Mouse (Mus musculus): ENCODE results near the gene Ucn2.

Gene Ucn2

DNA sequence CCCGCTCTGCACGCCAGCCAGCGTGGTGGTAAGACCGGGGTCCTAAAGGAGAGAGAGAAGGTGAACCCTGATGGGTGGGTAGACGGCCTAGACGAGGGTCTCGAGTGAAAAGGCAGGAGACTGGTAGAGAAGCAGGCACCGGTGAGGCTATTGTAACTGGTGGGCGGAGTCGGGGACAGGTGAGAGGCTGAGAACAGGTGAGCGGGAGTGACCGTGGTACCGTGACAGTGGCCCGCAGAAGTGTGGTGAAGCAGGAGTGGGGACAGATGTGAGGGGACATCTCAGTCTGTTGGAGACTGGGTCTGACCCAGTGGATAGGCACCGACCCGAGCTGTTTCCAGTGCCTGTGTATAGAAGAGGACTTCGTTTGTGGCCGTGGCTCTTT is 6.3 kb downstream of the Ucn2 start:
- DNase-seq (ENCODE audit: low read depth, low spot score) = no peak

DNA sequence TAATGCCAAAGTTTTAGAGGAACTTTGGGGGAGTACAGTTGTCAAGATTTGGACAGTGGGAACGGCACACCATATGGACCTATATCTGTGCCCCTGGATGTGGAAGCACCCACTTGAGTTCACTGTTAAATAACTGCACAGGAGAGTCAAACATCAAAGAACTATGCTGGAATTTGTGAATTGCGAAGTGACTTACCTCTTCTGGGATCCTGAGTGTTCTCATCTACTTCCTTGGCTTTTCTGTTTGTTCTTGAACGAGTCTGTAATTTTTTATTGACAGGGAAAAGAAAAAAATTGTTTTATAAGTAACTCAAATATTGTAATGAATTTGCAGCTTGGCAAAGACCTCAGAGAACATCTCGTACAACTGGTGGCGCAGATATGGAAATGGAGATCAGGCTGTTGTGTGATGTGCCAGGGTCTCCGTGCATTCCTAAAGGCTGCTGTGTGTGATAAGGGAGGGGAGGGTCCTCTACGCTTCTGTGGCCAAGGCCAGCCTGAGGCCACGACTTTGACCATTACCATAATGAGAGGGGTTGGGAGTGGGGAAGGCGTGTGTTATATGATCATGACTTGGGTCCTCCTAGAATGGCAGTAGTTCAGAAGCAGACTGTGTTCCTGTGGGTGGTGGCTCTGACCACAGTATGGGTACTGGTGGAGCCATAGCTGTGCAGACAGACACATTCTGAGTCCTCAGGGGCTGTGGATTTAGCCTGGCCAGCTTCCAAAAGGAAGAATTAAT is 7.0 kb downstream of the Ucn2 start:
- DNase-seq (ENCODE audit: low read depth, low spot score) = no peak

DNA sequence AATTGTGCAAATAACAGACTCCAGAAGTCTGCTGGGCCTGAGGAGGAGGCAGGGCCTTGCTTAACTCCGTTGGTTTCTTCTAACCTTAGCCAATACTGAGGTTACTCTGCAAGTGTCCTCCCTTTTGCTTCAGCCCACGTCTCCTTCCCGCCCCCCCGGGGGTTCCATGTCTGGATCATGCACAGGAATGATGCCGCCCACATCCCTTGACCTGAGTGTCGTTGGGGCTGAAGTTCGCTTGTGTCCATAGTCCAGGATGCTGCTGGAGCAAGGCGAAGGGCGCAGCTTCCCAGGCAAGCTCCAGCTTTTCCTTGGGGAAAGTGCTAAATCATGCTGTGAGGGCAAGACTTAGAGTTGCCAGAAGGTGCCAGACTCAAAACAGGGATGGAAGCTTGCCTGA is 10.6 kb downstream of the Ucn2 start:
- no peak for DNase-seq (ENCODE audit: low read depth, low spot score)

DNA sequence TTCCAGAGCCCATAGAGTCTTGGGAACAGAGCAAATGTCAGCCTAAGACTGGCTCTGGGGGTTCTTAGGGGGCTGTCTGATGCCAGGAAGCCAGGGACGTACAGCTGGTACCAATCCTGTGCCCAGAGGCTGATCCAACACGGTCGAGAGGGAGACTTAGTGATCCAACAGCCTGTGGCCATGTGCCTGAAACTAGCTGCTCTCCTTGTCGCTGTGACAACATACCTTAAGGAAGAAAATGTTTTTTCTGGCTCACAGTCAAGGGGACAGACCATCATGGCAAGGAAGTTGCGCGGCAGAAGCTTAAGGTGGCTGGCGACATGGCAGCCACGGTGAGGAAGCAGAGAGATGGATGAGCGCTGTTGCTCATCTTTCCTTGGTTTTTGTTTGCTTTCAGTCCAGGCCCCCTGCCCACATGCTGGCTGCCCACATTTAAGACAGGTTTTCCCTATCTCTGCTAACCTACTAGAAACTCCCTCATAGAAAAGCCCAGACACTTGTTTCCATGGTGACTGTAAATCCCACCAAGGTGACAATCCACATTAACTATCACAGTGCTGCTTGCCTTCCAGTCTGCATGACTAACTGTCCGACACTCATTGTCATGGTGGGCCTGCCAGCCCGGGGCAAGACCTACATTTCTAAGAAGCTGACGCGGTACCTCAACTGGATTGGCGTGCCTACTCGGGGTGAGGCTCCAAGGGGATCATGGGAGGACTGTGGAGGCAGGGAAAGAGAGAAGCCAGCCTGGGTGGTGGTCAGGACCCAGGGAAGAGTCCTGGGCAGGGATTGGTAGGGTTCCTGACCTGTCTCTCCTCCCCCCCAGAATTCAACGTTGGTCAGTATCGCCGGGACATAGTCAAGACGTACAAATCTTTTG is 12.7 kb downstream of the Ucn2 start:
- no peak for DNase-seq (ENCODE audit: low read depth, low spot score)

DNA sequence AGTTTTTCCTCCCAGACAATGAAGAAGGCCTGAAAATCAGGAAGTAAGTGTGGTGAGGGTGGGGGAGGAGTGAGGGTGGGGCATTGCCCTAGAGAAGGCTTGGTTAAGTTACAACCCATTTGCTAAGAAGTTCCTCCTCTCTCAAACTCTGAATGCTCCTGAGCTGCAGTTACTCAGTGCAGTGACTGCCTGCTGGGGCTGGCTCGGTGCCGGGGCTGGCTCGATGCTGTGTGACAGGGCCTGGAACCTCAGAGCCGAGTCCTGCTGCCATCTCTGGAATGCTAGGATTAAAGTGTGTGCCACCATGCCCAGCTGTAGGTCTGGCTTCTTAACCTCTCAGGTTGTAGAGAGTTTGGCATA is 13.3 kb downstream of the Ucn2 start:
- DNase-seq (ENCODE audit: low read depth, low spot score) = no peak

DNA sequence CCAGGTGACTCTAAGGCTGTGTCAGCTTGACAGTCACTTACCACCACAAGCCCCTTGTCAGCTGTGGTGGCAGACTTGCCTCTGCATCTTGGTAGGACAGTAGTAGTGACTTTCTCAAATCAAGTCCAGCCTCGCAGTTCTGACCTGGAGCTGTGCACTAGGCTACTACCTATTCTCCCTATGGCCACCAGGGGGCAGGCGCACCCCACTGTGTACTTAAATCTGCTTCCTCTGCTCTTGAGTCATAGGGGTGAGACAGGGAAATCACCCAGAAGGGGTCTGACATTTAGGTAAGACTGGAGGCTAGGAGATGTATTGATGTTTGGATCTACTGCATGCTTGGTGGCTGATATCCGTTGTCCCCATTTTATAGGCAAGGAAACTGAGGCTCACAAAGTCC is 14.9 kb downstream of the Ucn2 start:
- peak; percentile 30 for DNase-seq (ENCODE audit: low read depth, low spot score)

DNA sequence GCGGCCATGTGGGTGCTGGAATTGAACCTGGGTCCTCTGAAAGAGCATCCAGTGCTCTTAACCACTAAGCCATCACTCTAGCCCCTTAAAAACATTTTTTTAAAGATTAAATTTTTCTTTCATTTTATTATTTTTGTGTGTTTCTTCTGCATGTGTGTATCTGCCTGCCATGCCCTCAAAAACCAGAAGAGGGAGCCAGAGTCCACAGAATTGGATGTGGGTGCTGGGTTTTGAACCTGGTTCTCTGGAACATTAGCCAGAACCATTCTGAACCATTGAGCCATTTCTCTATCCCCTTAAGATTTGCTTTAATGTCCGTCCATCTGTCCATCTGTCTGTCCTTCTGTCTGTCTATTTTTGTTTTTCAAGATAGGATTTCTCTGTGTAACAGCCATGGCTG is 17.4 kb downstream of the Ucn2 start:
- no peak for DNase-seq (ENCODE audit: low read depth, low spot score)

DNA sequence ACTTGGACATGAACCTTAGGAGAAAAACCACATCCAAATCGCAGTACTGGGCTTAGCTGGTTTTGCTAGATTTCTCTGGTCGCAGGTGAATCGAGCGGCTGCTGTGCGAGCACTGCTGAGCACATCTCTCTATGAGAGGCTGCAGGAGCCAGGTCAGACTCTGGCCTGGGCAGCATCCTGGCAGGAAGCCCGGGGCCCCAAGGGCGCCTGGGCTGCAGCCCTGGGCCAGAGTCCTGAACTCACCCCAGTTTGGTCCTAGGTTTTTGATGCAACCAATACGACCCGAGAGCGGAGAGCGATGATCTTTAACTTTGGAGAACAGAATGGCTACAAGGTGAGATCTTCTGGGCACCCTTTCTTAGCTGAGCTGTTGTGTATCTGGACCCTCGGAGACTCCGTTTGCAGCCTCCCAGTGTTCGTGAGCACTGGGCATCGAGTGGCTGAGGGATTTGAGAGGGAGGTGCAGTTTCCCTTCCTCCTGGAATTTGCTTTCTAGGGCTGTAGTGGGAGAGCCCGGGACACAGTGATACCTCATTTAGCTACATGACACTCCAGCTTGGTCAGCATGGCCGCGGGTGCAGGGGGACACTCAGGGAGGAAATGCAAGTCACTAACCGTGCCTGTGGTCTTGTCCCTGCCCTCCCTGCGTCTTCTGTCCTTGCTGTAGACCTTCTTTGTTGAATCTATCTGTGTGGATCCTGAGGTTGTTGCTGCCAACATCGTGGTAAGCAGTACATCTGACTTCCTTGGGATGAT is 21.4 kb downstream of the Ucn2 start:
- DNase-seq (ENCODE audit: low read depth, low spot score) = no peak

DNA sequence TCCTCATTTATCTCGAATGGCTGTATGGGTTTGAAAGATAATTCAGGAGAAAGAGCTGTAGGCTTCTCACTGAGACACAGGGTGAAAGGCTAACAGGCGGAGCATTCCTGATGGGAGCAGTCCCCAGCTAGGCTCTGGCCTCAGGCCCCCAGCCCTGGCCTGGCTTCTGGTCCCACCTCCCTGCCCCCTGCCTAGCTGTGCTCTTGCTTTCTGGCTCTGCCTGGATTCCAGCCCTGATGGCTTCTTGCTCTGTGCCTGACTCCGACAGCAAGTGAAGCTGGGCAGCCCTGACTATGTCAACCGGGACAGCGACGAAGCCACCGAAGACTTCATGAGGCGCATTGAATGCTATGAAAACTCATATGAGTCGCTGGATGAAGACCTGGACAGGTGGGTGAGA is 22.3 kb downstream of the Ucn2 start:
- no peak for DNase-seq (ENCODE audit: low read depth, low spot score)

DNA sequence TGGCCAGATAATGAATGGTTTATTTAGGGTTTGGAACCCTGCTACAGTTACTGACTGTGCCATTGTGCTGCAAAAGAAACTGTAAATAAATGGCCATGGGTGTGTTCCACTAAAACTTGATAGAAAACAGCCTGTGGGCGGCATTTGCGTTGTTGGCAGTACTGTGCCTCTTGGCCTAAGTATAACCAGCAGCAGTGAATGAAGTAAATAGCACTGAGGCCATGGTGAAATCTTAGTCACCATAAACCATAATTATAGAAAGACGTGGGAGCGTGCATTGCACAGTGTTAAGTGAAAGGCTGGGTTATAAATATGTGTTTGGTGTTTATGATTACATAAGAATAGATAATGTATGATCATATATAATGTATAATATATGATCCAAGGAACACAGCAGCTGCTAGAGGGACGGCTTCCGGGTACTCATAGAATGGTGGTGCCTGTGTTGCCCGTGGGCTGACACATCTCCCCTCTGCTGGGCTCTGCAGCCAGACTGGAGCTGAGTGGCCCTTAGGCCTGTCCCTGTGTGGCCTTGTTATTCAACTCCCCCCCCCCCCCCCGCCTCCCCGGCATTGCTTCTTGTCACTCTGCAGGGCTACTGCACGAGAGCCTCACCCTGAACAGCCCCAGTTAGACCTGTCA is 23.3 kb downstream of the Ucn2 start:
- no peak for DNase-seq (ENCODE audit: low read depth, low spot score)

DNA sequence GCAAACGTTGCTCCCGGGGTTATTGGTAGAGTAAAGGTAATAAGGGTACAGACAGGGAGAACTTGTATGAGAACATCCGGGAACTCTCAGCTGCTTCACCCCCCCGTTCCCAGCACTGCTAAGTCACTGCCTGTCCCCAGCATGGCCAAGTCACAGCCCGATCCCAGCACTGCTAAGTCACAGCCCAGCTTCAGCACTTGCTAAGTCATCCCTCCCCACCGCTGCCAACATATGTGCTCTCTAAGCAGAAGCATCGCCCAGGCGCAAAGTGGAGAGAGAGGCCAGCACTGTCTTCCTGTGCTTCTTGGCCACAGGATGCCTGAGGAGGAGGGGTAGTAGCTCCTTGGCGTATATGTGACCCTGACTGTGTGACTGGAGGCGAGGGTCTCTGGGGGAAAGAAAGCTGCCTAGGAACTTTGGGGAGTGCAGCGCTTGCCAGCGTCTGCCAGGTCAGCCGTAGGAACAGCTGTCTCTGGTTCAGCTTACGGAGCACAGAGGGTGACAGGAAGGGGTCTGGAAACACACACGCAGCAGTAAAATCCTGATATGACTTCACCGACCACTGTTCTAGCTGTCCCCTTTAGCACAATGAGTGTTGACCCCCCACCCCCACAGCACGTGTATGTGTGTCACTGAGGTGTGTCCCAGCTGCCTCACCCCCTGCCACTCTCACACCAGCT is 24.0 kb downstream of the Ucn2 start:
- DNase-seq (ENCODE audit: low read depth, low spot score) = no peak

DNA sequence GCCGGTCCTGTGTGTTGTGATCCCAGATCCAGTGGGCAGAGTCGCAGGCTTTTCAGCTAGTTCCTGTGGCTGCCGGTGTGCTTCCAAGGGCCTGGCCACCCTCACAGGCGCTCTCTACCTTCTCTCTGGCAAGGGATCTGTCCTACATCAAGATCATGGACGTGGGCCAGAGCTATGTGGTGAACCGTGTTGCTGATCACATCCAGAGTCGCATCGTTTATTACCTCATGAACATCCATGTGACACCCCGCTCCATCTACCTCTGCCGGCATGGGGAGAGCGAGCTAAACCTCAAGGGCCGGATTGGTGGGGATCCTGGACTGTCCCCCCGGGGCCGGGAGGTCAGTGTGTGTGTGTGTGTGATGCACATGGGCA is 24.5 kb downstream of the Ucn2 start:
- no peak for DNase-seq (ENCODE audit: low read depth, low spot score)

DNA sequence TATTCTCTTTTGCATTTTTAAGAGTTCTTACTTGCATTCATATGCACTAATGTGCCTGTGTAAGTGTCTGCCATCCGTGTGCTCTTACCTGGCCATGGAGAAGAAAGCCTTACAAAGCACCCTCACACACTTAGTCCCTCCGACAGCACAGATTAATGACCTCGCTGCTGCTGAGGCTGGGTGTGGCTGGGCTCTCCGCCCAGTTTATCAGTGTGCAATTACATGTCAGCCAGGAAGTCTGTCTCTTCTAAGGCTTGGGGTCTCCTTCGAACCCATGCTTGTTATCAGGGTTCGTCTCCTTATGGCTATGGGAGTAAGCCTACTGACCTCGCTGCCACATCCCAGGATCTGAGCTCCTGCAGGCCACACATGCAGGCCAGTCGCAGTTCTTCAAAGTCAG is 29.6 kb downstream of the Ucn2 start:
- DNase-seq (ENCODE audit: low read depth, low spot score) = no peak

DNA sequence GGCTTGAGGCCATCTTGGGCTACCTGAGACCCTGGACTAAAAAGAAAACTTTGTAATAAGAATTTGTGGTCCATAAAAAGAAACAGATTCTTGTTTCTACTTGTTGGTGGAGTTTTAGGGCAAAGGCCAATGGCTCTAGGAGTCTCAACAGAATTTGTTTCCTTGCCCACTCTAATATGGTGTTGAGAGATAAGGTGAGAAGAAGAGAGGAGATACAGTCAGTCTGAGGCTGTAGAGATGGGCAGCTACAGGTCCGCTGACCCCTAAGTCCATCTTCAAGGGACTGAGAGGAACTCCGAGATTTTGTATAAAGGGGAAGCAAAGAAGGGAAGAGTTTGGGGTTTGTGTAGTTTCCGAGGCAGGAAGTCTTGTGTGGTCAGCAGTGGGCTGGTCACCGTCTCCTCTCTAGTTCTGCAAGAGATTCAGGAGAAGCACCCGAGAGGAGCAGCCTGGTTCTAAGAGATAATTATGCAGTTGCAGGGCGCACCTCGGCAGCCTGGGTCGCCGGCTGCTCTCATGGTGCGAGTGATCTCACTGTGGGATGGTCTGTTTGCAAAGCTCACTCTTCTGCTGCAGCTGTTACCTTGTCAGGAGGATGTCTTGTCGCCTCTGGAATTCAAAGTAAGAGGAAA is 31.3 kb downstream of the Ucn2 start:
- no peak for DNase-seq (ENCODE audit: low read depth, low spot score)

DNA sequence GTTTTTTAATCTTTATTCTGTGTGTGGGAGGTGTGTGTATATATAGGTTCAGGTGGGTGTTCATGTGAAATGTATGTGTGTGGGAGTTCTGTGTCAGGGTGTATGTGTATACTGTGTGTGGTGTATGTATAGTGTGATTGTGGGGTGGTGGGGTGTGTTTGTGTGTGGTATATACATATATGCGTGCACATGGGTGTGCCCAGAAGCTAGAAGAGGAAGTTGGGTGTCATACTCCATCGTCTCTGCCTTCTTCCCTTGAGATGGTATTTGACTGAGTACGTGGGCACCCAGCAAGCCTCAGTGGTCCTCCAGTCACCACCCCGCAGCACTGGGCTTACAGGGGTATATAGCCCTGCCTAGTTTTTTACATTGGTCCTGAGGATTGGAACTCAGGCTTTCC is 35.6 kb downstream of the Ucn2 start:
- DNase-seq (ENCODE audit: low read depth, low spot score) = no peak

DNA sequence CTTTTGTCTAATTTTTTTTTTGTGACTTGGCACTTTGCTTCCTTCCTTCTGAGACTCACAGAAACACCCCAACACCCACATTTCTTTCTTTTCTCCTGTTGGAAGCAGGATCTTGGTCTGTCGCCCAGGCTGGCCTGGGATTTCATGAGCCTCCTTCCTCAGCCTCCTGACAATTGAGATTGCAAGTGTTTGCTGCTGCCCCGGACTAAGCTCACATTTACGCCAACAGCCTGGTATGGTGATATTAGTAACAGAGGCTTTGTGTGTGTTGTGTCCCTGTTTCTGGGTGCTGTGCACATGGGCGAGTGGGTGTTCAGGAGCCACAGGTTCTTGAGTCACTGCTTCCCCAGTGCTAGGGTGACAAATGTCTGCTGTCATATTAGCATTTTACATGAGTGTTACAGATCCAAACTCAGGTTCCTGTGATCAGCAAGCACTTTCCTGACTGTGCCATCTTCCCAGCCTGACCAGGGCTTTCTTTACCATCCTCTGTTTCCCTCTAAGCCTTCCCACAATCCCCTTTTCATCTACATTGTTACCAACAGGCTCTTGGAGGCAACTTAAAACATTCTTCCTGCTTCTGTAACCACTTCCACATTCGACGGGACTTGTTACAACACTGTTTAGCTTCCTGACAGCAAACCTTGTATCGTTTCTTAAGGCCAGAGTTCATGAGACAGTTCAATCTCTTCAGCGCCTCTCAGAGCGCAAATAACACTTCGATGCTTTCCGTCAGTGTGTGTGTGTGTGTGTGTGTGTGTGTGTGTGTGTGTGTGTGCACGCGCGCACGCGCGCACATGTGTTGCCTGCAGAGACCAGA is 37.3 kb downstream of the Ucn2 start:
- no peak for DNase-seq (ENCODE audit: low read depth, low spot score)

DNA sequence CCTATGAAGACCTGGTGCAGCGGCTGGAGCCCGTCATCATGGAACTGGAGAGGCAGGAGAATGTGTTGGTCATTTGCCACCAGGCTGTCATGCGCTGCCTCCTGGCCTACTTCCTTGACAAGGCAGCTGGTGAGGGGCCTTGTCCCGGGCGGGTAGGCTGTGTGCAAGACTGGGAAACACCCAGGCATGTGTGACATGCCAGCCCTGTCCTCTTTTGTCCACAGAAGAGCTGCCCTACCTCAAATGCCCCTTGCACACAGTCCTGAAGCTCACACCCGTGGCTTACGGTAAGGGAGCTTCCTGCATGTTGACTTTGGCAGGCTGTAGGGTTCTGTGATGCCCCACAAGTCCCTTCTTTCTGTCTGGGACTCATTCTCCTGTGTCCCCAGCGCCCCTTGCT is 41.7 kb downstream of the Ucn2 start:
- no peak for DNase-seq (ENCODE audit: low read depth, low spot score)

DNA sequence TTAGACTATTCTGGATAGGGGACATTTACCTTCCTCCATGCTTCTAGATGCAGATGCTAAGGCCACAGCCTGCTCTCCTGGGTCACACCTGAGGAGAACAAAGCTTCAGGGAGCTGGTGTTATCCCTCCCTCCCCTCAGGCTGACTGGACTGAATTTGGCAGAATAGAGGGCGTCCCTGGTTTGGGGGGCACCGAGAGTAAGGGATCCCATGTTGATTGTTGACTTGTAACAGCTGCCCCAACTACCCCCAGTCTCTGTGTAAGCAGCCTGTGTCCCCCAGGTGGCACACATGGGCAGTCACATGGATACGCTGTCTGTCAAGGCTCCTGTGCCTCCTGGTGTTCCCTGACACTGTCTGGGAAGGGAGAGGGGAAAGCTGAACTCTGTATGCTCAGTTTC is 42.6 kb downstream of the Ucn2 start:
- DNase-seq (ENCODE audit: low read depth, low spot score) = no peak

DNA sequence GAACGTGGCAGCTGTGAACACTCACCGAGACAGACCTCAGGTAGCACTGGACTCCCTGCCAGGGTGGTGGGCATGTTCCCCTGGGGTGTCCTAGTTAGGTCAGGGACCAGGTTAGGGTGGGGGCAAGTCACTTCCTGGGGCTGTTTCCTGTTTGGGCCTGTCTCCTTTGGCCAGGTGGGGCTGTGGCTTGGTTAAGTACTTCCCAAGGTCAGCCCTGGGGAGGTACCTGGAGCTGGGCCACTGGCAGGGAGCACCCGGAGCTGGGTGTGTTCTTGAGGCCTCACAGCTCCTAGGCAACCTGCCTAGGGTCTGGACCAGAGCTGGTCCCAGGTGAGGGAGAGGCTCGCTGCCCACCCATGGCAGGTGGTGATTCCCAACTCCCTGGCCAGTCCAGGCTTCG is 43.1 kb downstream of the Ucn2 start:
- DNase-seq (ENCODE audit: low read depth, low spot score) = no peak

DNA sequence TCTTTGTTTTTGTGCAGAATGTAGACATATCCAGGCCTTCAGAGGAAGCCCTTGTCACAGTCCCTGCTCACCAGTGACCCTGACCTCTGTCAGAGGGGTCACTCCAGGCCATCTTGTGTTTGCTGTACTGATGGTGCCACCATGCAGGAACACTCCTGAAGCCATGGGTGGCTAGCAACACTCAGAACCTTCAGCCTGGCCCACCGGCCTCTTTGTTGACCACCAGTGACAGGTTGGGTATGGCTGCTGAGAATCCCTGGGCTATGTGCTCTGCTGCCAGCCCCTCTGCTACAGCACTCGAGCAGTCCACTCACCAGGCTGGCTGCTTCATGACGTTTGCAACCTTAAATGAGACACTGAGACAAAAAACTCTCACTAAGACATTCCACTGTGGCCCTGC is 44.5 kb downstream of the Ucn2 start:
- DNase-seq (ENCODE audit: low read depth, low spot score) = no peak
